In genomic region chr7:142554625-142555024, GRCm38 (mm10) we compare ENCODE assay signal across 12 mouse cellular contexts. TPM values are rescaled to one million over a fixed set of nuclear protein-coding genes. Genes with fewer than 3 reads are reported as not detected.
A peak's percentile ranks its signal among the peaks of the same experiment; 100 is the strongest.
DNase-seq lines count a peak whose midpoint lies in the region; ATAC-seq lines count a peak whose summit lies in the region.
"Had no signal": no experiment of that assay in that cellular context is flagged by ENCODE, and none has a peak within 500 bp of the region (broad histone marks: within the 10 kb centered on the region; RNA-seq: fewer than 3 reads in every experiment).

No protein-coding gene starts in this region.

- WGBS in heart, embryonic 11.5 days (ENCODE audit: insufficient replicate concordance) = 18% methylated on average over 1 of the region's 1 CpGs
- 4% methylated on average over 1 of the region's 1 CpGs for WGBS in lung, embryonic 16.5 days
- 0% methylated on average over 1 of the region's 1 CpGs for WGBS in embryonic facial prominence, embryonic 15.5 days
- WGBS in limb, embryonic 15.5 days = 3% methylated on average over 1 of the region's 1 CpGs

- H3K27me3 ChIP-seq in heart, embryonic 11.5 days (ENCODE audit: control insufficient read depth, insufficient read depth, low read length) = no peaks in the 10 kb centered on the region
- no peaks in the 10 kb centered on the region for H3K27me3 ChIP-seq in lung, embryonic 16.5 days (ENCODE audit: control insufficient read depth, insufficient read depth, low read depth, low read length)
- no peaks in the 10 kb centered on the region for H3K27me3 ChIP-seq in embryonic facial prominence, embryonic 15.5 days
- H3K27me3 ChIP-seq in limb, embryonic 15.5 days = no peaks in the 10 kb centered on the region

- H3K4me3 ChIP-seq in heart, embryonic 11.5 days (ENCODE audit: low read depth, low read length) = no peak overlapping the region
- no peak overlapping the region for H3K4me3 ChIP-seq in lung, embryonic 16.5 days (ENCODE audit: low read length)
- no peak overlapping the region for H3K4me3 ChIP-seq in embryonic facial prominence, embryonic 15.5 days (replicated peaks)
- no peak overlapping the region for H3K4me3 ChIP-seq in limb, embryonic 15.5 days

- ATAC-seq in heart, embryonic 11.5 days (replicated peaks; ENCODE audit: insufficient number of reproducible peaks, low FRiP score, low TSS enrichment) = no peak
- peak; percentile 17; the same call in 1 of the 2 replicates for ATAC-seq in lung, embryonic 16.5 days (ENCODE audit: low read depth)
- no peak for ATAC-seq in embryonic facial prominence, embryonic 15.5 days (ENCODE audit: insufficient number of reproducible peaks, low FRiP score, low TSS enrichment, low read depth)
- ATAC-seq in limb, embryonic 15.5 days (ENCODE audit: insufficient number of reproducible peaks, low FRiP score, low TSS enrichment, low read depth) = no peak

- no peaks in the 10 kb centered on the region for H3K36me3 ChIP-seq in heart, embryonic 11.5 days (ENCODE audit: control insufficient read depth, insufficient read depth, low read length)
- H3K36me3 ChIP-seq in lung, embryonic 16.5 days (ENCODE audit: control insufficient read depth, insufficient read depth, low read length) = no peaks in the 10 kb centered on the region
- H3K36me3 ChIP-seq in embryonic facial prominence, embryonic 15.5 days = no peaks in the 10 kb centered on the region
- H3K36me3 ChIP-seq in limb, embryonic 15.5 days = no peaks in the 10 kb centered on the region

- no peaks in the 10 kb centered on the region for H3K9me3 ChIP-seq in heart, embryonic 11.5 days (replicated peaks; ENCODE audit: control insufficient read depth, low read length)
- no peaks in the 10 kb centered on the region for H3K9me3 ChIP-seq in lung, embryonic 16.5 days (ENCODE audit: control insufficient read depth, low read length)
- no peaks in the 10 kb centered on the region for H3K9me3 ChIP-seq in embryonic facial prominence, embryonic 15.5 days (replicated peaks)
- H3K9me3 ChIP-seq in limb, embryonic 15.5 days = no peaks in the 10 kb centered on the region

- H3K27ac ChIP-seq in heart, embryonic 11.5 days (ENCODE audit: low read depth, low read length) = peak overlapping the region; percentile 93; the same call in 1 of the 2 replicates
- H3K27ac ChIP-seq in lung, embryonic 16.5 days (ENCODE audit: low read length) = peak overlapping the region; percentile 95
- peak overlapping the region; percentile 89 for H3K27ac ChIP-seq in embryonic facial prominence, embryonic 15.5 days (replicated peaks)
- peak overlapping the region; percentile 89 for H3K27ac ChIP-seq in limb, embryonic 15.5 days

- peaks cover 56% of the 10 kb centered on the region for H3K4me1 ChIP-seq in heart, embryonic 11.5 days (ENCODE audit: control insufficient read depth, insufficient read depth, low read length)
- H3K4me1 ChIP-seq in lung, embryonic 16.5 days (replicated peaks; ENCODE audit: control insufficient read depth, insufficient read depth, low read length) = peaks cover 30% of the 10 kb centered on the region
- H3K4me1 ChIP-seq in embryonic facial prominence, embryonic 15.5 days = peaks cover 40% of the 10 kb centered on the region
- peaks cover 63% of the 10 kb centered on the region for H3K4me1 ChIP-seq in limb, embryonic 15.5 days

- no peak for DNase-seq in heart, adult 11 months
- no peak for DNase-seq in lung, postnatal 25 days (ENCODE audit: low spot score)
- no peak for DNase-seq in right cerebral cortex, adult 2 months (ENCODE audit: low spot score in 2 of 2)
- no peak for DNase-seq in thymus, postnatal 4 days
- DNase-seq: B cell, adult 2 months; heart, postnatal 14 days; kidney, postnatal 36 days; left cerebral cortex, postnatal 4 days had no signal

- H3K9ac ChIP-seq in heart, embryonic 11.5 days (ENCODE audit: low read depth, low read length) = no peak overlapping the region
- peak overlapping the region; percentile 27; the same call in 1 of the 2 replicates for H3K9ac ChIP-seq in lung, embryonic 16.5 days (ENCODE audit: low read length)
- no peak overlapping the region for H3K9ac ChIP-seq in embryonic facial prominence, embryonic 15.5 days
- no peak overlapping the region for H3K9ac ChIP-seq in limb, embryonic 15.5 days

- H3K4me2 ChIP-seq in heart, embryonic 11.5 days = no peak overlapping the region
- no peak overlapping the region for H3K4me2 ChIP-seq in lung, embryonic 16.5 days (ENCODE audit: low read depth, low read length)
- H3K4me2 ChIP-seq in embryonic facial prominence, embryonic 15.5 days (replicated peaks) = no peak overlapping the region
- H3K4me2 ChIP-seq in limb, embryonic 15.5 days = no peak overlapping the region

RNA-seq across cellular contexts. Expression of gene Mrpl23, which starts 22.1 kb away (rescaled TPM):
- 15.4 and 19.3 TPM in 2 replicates for polyA plus RNA-seq in heart, embryonic 11.5 days (2014; fragmentation: Nextera tagmentation; extraction: Ambion mirVana)
- polyA plus RNA-seq in lung, embryonic 16.5 days (2015; fragmentation: Nextera tagmentation; extraction: Ambion mirVana) = 17.2 and 22.4 TPM in 2 replicates
- 28.5 and 32.7 TPM in 2 replicates for polyA plus RNA-seq in embryonic facial prominence, embryonic 15.5 days (2015; fragmentation: Nextera tagmentation; extraction: Ambion mirVana)
- polyA plus RNA-seq in limb, embryonic 15.5 days (2015; fragmentation: Nextera tagmentation; extraction: Ambion mirVana) = 28.8 and 30.5 TPM in 2 replicates

RNA-seq across cellular contexts. Expression of gene Tnnt3, which starts 56.0 kb away (rescaled TPM):
- 16.0 and 16.3 TPM in 2 replicates for polyA plus RNA-seq in heart, embryonic 11.5 days (2014; fragmentation: Nextera tagmentation; extraction: Ambion mirVana)
- 17.9 and 50.7 TPM in 2 replicates for polyA plus RNA-seq in lung, embryonic 16.5 days (2015; fragmentation: Nextera tagmentation; extraction: Ambion mirVana)
- 167 and 228 TPM in 2 replicates for polyA plus RNA-seq in embryonic facial prominence, embryonic 15.5 days (2015; fragmentation: Nextera tagmentation; extraction: Ambion mirVana)
- polyA plus RNA-seq in limb, embryonic 15.5 days (2015; fragmentation: Nextera tagmentation; extraction: Ambion mirVana) = 154 and 517 TPM in 2 replicates
